Mouse (Mus musculus) liver, embryonic 11.5 days (tissue): ENCODE measurements around the gene Gm12185. TPM values are rescaled to one million over a fixed set of nuclear protein-coding genes. Genes with fewer than 3 reads are reported as not detected.
"Not testable (repeated sequence)": the region's sequence is repeated elsewhere in the genome, so short reads cannot be mapped to it uniquely, and the experiment has no call there.

Experiments
- ATAC-seq: fragments of 200-750 bp; cut with Nextera tagmentation; replicated peaks from 2 replicates; pipeline ENCODE4 v1.8.0; 2017; ENCODE audit warnings: moderate number of reproducible peaks, mild to moderate bottlenecking, moderate TSS enrichment, moderate library complexity; ENCODE audit not compliant: low FRiP score
- DNase-seq: peaks from one replicate; pipeline ENCODE4 v3.0.0-alpha.2; 2017; ENCODE audit warnings: low spot score
- H3K27ac ChIP-seq: fragments of 300-500 bp; sonication (generic); 2 replicates; pipeline ENCODE4 v1.5.1; 2014; ENCODE audit warnings: mild to moderate bottlenecking, low read depth, low read length, control low read depth
- H3K27me3 ChIP-seq: fragments of 300-500 bp; sonication (generic); replicated peaks from 2 replicates; pipeline ENCODE4 v1.6.1; 2014; ENCODE audit warnings: low read length, mixed read lengths; ENCODE audit not compliant: control insufficient read depth, insufficient read depth
- H3K36me3 ChIP-seq: fragments of 300-500 bp; sonication (generic); 2 replicates; pipeline ENCODE4 v1.6.1; 2014; ENCODE audit warnings: mild to moderate bottlenecking, low read length, moderate library complexity, mixed read lengths; ENCODE audit not compliant: control insufficient read depth, insufficient read depth
- H3K4me1 ChIP-seq: fragments of 300-500 bp; sonication (generic); replicated peaks from 2 replicates; pipeline ENCODE4 v1.6.1; 2014; ENCODE audit warnings: low read length, mixed read lengths; ENCODE audit not compliant: control insufficient read depth, insufficient read depth
- H3K4me2 ChIP-seq: fragments of 300-500 bp; sonication (generic); 2 replicates; pipeline ENCODE4 v1.6.1; 2014; ENCODE audit warnings: mild to moderate bottlenecking, control low read depth, moderate library complexity
- H3K4me3 ChIP-seq: fragments of 300-500 bp; sonication (generic); 2 replicates; pipeline ENCODE4 v1.5.1; 2014; ENCODE audit warnings: low read depth, low read length, control low read depth
- H3K9ac ChIP-seq: fragments of 300-500 bp; sonication (generic); 2 replicates; pipeline ENCODE4 v1.6.1; 2014; ENCODE audit warnings: low read depth, low read length, control low read depth
- H3K9me3 ChIP-seq: fragments of 300-500 bp; sonication (generic); 2 replicates; pipeline ENCODE4 v1.6.1; 2016; ENCODE audit warnings: low read length, inconsistent platforms, mixed read lengths; ENCODE audit not compliant: control insufficient read depth
- WGBS: fragments of 180-500 bp; shearing (Covaris S2); extraction: QIAGEN DNeasy Blood & Tissue Kit; methylation state at CpG from one replicate; pipeline ENCODE4 v1.1.7; 2014; 5-methylcytosine and 5-hydroxymethylcytosine counted together
- polyA plus RNA-seq: library from polyadenylated mRNA; unstranded; fragments of >200 nt; fragmentation: Nextera tagmentation; extraction: Ambion mirVana; gene quantifications from 2 replicates; pipeline ENCODE4 v1.2.1, GENCODE M21; 2014

Gm12185 gene
- polyA plus RNA-seq, result 0.06 TPM in 1 of 2 replicates, not detected in the other

DNA sequence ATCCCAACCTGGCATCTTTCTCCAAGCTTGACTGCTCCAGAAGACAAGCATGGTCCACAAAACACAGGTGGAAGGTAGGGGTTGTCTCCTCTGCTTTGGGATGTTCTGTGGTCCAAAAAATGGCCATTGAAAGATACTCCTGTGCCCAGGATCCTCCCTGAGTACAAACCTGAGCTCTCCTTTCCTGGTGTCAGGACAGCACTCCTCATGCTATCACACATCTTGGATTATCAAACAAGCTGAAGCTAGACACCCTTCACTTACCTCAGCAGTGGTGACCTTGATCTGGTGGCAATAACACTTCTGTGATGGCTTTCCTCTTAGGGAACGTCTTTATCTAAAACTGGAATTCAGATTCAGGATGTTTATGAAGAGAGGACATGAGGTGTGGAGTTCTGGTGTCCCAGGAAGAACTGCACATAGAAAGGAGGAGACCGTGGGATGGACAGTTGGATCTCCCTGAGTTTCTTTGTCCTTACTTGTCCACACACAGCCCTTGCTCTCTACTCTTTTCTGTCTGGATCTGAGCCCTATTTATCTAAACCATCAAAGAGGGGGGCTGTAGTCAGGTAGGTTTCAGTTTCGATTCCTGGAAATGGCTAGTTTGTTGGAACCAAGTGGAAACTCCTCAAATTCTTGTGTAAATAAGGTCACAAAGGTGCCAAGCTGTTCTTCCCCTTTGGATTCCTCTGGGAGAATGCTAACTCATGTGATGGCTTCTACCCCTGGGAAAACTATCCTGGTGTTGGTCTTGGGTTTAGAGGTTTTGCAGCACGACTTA lies at the start of gene Gm12185:
Gm12185 (minus strand) TSS at position 487 of the 781 bp plus-strand sequence.
- not testable (repeated sequence) for H3K4me1 ChIP-seq, ATAC-seq, H3K27ac ChIP-seq, H3K9ac ChIP-seq, H3K4me2 ChIP-seq, H3K36me3 ChIP-seq, H3K27me3 ChIP-seq, DNase-seq, H3K9me3 ChIP-seq, H3K4me3 ChIP-seq
- 62% methylated on average over 4 of the region's 4 CpGs for WGBS

DNA sequence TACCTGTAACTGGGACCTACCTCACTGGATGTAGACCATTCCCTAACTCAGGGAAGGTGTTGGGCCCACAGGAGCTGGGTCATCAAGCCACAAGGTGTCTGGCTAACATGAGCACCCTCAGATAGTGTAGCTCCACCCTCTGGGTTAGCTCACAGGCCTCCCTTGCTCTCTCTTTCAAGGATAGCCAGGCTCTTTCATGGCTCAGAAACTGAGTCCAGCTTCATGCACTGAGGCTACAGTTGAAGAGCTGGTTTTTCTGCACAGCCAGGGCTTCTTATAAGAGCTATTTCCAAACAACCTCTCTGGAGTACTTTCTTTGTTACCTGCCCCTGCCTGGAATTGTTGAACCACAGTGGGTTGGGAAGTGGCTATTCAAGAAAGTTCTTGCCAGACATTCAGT lies 20.0 kb upstream of the Gm12185 start:
- H3K9me3 ChIP-seq, H3K4me3 ChIP-seq, ATAC-seq, H3K9ac ChIP-seq, H3K36me3 ChIP-seq, H3K4me2 ChIP-seq, H3K4me1 ChIP-seq, H3K27me3 ChIP-seq, DNase-seq, H3K27ac ChIP-seq: not testable (repeated sequence)

DNA sequence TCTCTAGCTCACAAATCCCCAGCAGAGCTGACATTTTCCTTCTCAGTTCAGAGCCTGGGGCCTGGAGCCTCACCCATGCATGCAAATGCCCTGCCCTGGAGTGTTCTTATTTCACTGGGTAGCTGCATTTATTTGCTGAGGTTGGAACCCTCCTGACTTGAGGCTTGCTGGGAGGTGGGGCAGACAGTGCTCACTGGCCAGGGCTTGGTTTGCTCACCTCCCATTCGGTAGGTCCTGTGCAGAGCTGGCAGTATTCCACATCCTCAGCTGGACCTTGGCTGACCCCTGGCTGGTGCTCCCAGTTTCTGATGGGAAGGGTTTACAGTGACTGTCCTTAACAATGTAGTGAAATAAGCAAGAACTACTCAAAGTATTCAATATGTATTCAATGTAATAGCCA lies 14.8 kb upstream of the Gm12185 start:
- 60% methylated on average over 1 of the region's 1 CpGs for WGBS
- H3K9me3 ChIP-seq, ATAC-seq, DNase-seq, H3K4me3 ChIP-seq, H3K4me1 ChIP-seq, H3K36me3 ChIP-seq, H3K27me3 ChIP-seq, H3K4me2 ChIP-seq, H3K27ac ChIP-seq, H3K9ac ChIP-seq: not testable (repeated sequence)

DNA sequence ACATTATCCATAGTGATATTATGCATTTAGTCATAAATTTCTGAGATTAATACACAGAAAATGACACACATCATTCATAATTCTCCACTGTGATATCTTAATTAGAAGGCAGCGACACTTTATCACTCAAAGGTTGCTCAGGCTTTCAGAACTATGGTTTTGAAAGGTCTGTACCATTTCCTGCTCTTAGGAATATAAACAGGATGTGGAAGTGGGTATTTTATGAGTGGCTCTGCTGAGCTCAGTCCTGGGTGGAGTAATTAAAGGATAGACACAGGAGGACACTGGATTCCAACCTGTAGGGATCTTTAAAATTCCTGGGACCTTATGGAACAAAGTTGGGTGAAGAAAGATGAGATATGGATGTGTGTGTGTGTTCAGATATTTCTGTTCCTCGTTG lies 14.3 kb upstream of the Gm12185 start:
- not testable (repeated sequence) for H3K4me1 ChIP-seq, DNase-seq, H3K4me3 ChIP-seq, ATAC-seq, H3K27ac ChIP-seq, H3K4me2 ChIP-seq, H3K27me3 ChIP-seq, H3K9me3 ChIP-seq, H3K36me3 ChIP-seq, H3K9ac ChIP-seq
- 42% methylated on average over 2 of the region's 2 CpGs for WGBS

DNA sequence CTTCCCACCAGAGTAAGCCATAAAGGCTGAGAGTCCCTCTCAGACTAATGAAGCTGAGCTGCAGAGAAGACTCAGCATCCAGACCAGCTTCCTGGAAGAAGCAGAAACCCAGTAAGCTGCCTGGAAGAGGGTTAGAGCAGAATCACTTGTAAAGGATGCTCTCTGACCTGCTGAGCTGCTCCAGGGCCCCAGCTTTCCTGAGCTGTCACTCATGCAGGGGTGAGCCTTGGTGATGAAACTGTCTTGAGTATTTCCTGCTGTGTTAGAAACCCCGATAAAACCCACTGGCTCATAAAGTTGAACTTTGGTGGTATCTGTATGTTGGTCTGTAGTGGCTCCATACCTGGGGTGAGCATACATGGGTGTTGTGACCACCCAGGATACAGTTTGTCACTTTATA lies 8.4 kb upstream of the Gm12185 start:
- not testable (repeated sequence) for H3K4me1 ChIP-seq, H3K9ac ChIP-seq, H3K9me3 ChIP-seq, ATAC-seq, H3K36me3 ChIP-seq, DNase-seq, H3K27me3 ChIP-seq, H3K27ac ChIP-seq, H3K4me2 ChIP-seq, H3K4me3 ChIP-seq
- WGBS, result 67% methylated on average over 1 of the region's 1 CpGs

DNA sequence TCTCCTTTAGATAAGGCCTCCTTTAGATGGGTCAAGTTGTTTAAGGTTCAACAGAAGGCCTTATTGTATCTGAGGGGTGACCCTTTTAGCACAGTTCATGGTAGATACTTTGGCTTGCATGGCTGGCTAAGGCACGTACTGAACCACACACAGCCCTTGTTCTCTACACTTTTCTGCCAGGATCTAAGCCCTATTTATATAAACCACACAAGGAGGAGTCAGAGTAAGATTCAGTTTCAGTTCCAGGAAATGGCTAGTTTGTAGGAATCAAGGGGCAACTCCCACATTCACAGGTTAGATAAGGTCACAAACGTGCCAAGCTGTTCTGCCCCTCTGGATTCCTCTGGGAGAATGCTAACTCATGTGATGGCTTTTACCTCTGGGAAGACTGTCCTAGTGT lies 2.0 kb upstream of the Gm12185 start, which contains the start of gene Tgtp1:
Tgtp1 (minus strand) TSS at position 155 of the 400 bp plus-strand sequence.
- H3K4me1 ChIP-seq, H3K4me3 ChIP-seq, DNase-seq, ATAC-seq, H3K9ac ChIP-seq, H3K4me2 ChIP-seq, H3K9me3 ChIP-seq, H3K27ac ChIP-seq, H3K27me3 ChIP-seq, H3K36me3 ChIP-seq: not testable (repeated sequence)
- WGBS, result 24% methylated on average over 2 of the region's 2 CpGs

DNA sequence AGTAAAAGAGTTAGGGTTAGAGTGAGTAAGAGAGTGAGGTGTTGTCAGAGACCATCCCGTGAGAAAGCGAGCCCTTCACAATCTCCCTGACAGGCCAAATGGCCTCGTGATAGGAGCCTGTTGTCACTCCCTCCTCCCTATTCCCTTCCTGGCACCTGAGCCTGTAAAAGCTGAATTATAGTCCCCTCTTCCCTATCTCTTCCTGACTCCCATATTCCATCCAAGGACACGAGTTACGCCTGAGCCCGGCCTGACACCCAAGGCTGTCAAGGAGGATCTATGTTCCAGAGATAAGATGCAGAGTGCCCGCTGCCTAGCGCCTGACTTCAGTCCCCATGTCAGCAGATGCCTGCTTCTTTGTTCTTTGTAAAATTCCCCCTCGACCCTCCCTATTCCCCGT lies 1.3 kb upstream of the Gm12185 start:
- H3K36me3 ChIP-seq, DNase-seq, H3K4me3 ChIP-seq, H3K4me2 ChIP-seq, H3K27ac ChIP-seq, H3K9ac ChIP-seq, H3K4me1 ChIP-seq, ATAC-seq, H3K27me3 ChIP-seq, H3K9me3 ChIP-seq: not testable (repeated sequence)
- 39% methylated on average over 10 of the region's 10 CpGs for WGBS

DNA sequence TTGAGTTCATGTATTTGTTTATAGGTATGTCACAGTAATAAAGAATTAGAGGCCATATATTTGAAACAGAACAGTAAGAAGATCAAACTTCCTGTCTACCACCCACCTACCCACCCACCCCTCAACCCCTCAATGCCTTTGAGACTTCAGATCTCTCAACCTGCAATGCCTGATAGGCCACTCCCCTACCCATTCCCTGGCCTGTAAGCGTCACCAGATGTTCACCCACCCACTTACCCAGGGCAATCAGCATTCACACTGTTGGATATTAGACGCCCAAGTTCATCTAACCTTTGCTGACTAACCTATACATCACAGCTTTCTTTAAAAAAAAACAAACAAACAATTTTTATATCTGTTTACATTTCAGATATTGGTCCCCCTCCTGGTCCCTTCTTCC lies 2.0 kb downstream of the Gm12185 start:
- not testable (repeated sequence) for H3K27ac ChIP-seq, H3K4me1 ChIP-seq, DNase-seq, H3K36me3 ChIP-seq, ATAC-seq, H3K4me2 ChIP-seq, H3K9me3 ChIP-seq, H3K9ac ChIP-seq, H3K4me3 ChIP-seq, H3K27me3 ChIP-seq
- WGBS, result 48% methylated on average over 2 of the region's 2 CpGs

DNA sequence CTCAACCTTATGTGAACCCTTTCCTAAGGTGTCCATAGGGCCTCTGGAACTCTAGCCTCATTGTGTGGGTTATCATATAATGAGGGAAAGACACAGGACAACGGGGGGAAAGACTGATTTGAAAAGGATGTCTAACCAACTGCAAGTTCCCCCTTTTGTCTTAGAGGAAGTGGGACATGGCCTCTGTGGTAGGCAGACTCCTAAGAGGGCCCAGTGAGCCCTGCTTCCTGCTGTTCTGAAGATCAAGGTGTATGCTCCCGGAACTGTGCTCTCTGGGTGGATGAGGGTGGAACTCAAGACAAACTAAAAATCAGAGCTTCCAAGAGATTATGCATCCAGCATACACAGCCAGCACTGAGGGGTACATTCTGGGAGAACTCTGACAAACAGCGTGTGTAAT lies 3.8 kb downstream of the Gm12185 start:
- not testable (repeated sequence) for ATAC-seq, DNase-seq, H3K27ac ChIP-seq, H3K36me3 ChIP-seq, H3K9me3 ChIP-seq, H3K9ac ChIP-seq, H3K27me3 ChIP-seq, H3K4me2 ChIP-seq, H3K4me1 ChIP-seq, H3K4me3 ChIP-seq
- 53% methylated on average over 2 of the region's 3 CpGs for WGBS
